Mouse (Mus musculus) heart, postnatal 0 days (tissue): Measurements from ENCODE around the gene 4933412E24Rik. TPM values are rescaled to one million over a fixed set of nuclear protein-coding genes. Genes with fewer than 3 reads are reported as not detected.

ENCODE experiments used
- ATAC-seq: fragments of 200-750 bp; cut with Nextera tagmentation; 2 replicates; pipeline ENCODE4 v1.8.0; 2017; ENCODE audit warnings: low read depth, moderate number of reproducible peaks, moderate library complexity; ENCODE audit not compliant: insufficient read depth
- DNase-seq: peaks from one replicate; pipeline ENCODE4 v3.0.0-alpha.2; 2016; ENCODE audit warnings: low spot score
- H3K27ac ChIP-seq: fragments of 300-500 bp; sonication (generic); 2 replicates; pipeline ENCODE4 v1.5.1; 2014; ENCODE audit warnings: low read depth, mild to moderate bottlenecking
- H3K27me3 ChIP-seq: fragments of 300-500 bp; sonication (generic); 2 replicates; pipeline ENCODE4 v1.6.1; 2014; ENCODE audit warnings: low read length, mixed read lengths; ENCODE audit not compliant: control insufficient read depth, insufficient read depth
- H3K36me3 ChIP-seq: fragments of 300-500 bp; sonication (generic); replicated peaks from 2 replicates; pipeline ENCODE4 v1.6.1; 2014; ENCODE audit warnings: low read length, mixed read lengths; ENCODE audit not compliant: control insufficient read depth, insufficient read depth
- H3K4me1 ChIP-seq: fragments of 300-500 bp; sonication (generic); 2 replicates; pipeline ENCODE4 v1.6.1; 2014; ENCODE audit warnings: antibody characterized with exemption; ENCODE audit not compliant: control insufficient read depth, insufficient read depth
- H3K4me2 ChIP-seq: fragments of 300-500 bp; sonication (generic); 2 replicates; pipeline ENCODE4 v1.6.1; 2014; ENCODE audit warnings: low read depth, mild to moderate bottlenecking, low read length, moderate library complexity
- H3K4me3 ChIP-seq: fragments of 300-500 bp; sonication (generic); 2 replicates; pipeline ENCODE4 v1.5.1; 2014; ENCODE audit warnings: low read depth, low read length
- H3K9ac ChIP-seq: fragments of 300-500 bp; sonication (generic); replicated peaks from 2 replicates; pipeline ENCODE4 v1.6.1; 2014; ENCODE audit warnings: low read depth, low read length, mixed read lengths
- H3K9me3 ChIP-seq: fragments of 300-500 bp; sonication (generic); replicated peaks from 2 replicates; pipeline ENCODE4 v1.6.1; 2016; ENCODE audit warnings: low read length; ENCODE audit not compliant: control insufficient read depth
- CTCF ChIP-seq: IDR thresholded peaks from 2 replicates; pipeline ENCODE4 v1.5.1; 2016; ENCODE audit warnings: antibody characterized with exemption, control low read depth, low read depth
- EP300 ChIP-seq: IDR thresholded peaks from 2 replicates; pipeline ENCODE4 v1.6.1; 2016; ENCODE audit warnings: antibody characterized with exemption, low read depth
- WGBS: fragments of 180-500 bp; shearing (Covaris S2); extraction: QIAGEN DNeasy Blood & Tissue Kit; methylation state at CpG from one replicate; pipeline ENCODE4 v1.1.7; 2014; 5-methylcytosine and 5-hydroxymethylcytosine counted together
- polyA plus RNA-seq: library from polyadenylated mRNA; unstranded; fragments of >200 nt; fragmentation: Nextera tagmentation; extraction: Ambion mirVana; gene quantifications from 2 replicates; pipeline ENCODE4 v1.2.1, GENCODE M21; 2015
- total RNA-seq: library from RNA; depleted of rRNA; stranded (reverse); fragments of >200 nt; gene quantifications from 2 replicates; pipeline ENCODE4 v1.2.3, GENCODE M21; 2014; ENCODE audit warnings: low replicate concordance; rRNA removed

The 4933412E24Rik gene
- not detected in 2 replicates for total RNA-seq
- polyA plus RNA-seq, result not detected in 2 replicates

DNA sequence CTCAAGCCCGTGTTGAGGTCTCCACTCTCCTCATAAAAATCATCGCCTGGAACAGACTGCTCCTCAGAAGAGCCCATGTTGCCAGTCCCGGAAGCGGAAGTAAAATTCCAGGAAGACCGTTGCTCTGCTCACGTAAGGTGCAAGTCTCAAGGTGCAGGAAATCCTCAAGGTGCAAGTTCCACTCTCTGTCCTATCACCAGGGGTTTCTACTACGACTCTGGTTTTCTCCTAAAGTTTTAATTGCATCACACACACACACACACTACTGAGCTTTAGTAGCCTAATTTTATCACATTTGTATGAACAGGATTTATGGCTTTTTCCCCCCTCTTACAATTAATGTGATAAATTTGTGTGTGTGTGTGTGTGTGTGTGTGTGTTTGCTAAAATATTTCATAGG, at the start of gene 4933412E24Rik:
Gene 4933412E24Rik, minus strand, starts transcription at position 101 of the 400 bp plus-strand sequence.
- 88% methylated on average over 7 of the region's 7 CpGs for WGBS
- ATAC-seq, result no peak

DNA sequence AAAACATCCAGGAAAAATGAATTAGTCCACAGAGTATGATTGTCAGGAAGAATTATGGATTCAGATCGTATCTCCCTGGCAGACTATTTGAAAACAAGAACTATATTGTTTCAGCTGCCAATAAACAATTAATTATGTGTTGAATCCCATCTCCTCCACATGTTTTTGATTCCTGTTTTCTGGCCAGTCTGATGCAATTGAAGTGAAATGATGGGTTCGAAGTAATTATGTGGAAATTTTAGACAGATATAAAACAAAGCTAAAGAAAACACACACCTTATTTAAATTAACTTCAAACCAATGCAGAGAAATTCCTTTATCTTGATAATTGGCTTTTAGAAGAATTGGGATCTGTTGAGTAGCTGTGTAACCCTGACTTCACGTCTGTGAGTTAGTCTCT, 14.3 kb upstream of the 4933412E24Rik start:
- TF ChIP-seq EP300 (no peak), CTCF (no peak)
- H3K36me3 ChIP-seq, result no peaks in the 10 kb centered on the region
- no peak overlapping the region for H3K4me2 ChIP-seq
- H3K4me1 ChIP-seq, result no peaks in the 10 kb centered on the region
- no peak overlapping the region for H3K9ac ChIP-seq
- no peak overlapping the region for H3K4me3 ChIP-seq
- no peaks in the 10 kb centered on the region for H3K27me3 ChIP-seq
- no peaks in the 10 kb centered on the region for H3K9me3 ChIP-seq
- 68% methylated on average over 3 of the region's 3 CpGs for whole genome bisulfite sequencing
- DNase-seq, result no peak
- ATAC-seq, result no peak
- no peak overlapping the region for H3K27ac ChIP-seq

More for the DNA sequence above, at the start of gene 4933412E24Rik:
- no peak for DNase-seq
- Histone ChIP-seq H3K36me3 (no peaks in the 10 kb centered on the region), H3K9me3 (no peaks in the 10 kb centered on the region), H3K27ac (no peak within 1 kb of the TSS), H3K4me1 (no peaks in the 10 kb centered on the region), H3K4me3 (no peak within 1 kb of the TSS), H3K4me2 (no peak within 1 kb of the TSS), H3K9ac (no peak within 1 kb of the TSS), H3K27me3 (no peaks in the 10 kb centered on the region)
- no peak for TF ChIP-seq EP300
- no peak for TF ChIP-seq CTCF

DNA sequence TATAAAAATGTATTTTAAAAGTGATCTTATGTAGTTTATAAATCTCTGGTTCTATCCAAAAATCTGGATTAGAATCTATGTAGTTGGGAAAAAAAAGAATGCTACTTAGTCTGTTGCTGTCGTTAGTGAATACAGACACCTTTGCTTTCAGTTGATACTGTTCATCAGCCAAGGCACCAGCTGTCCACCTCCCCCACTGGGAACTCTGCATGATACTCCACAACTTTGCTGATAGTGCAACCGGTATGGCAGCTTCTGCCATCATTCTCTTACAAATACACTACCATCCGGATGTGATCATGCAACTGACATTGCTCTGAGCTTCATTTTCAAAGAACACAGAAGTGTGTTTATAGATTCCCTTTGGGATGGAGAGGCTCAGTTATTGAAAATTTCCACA, 4.8 kb upstream of the 4933412E24Rik start:
- Histone ChIP-seq H3K9me3 (no peaks in the 10 kb centered on the region), H3K4me2 (no peak overlapping the region), H3K4me3 (no peak overlapping the region), H3K27ac (no peak overlapping the region), H3K4me1 (no peaks in the 10 kb centered on the region), H3K36me3 (no peaks in the 10 kb centered on the region), H3K27me3 (no peaks in the 10 kb centered on the region), H3K9ac (no peak overlapping the region)
- DNase-seq (no peak), ATAC-seq (no peak)
- TF ChIP-seq EP300, result no peak
- no peak for TF ChIP-seq CTCF
- WGBS, result 27% methylated on average over 3 of the region's 3 CpGs

DNA sequence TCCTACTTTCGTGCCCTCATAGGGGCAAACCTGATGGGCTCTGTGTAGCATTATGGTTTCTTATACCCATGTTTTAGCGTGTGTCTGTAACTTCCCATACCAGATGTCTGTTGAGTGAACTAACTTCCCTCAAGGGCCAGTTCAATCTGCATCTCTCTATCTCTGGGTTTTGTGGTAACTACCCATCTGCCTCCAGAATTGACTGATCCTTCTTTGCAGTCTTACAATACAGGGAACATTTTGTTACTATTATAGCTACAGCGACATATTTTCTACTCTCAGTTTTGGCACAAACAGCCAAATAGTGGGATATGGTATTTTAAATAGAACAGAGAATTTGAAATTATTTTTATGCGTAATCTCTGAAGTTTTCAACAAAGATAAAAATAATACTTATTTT, 6.2 kb downstream of the 4933412E24Rik start:
- H3K4me1 ChIP-seq, result no peaks in the 10 kb centered on the region
- TF ChIP-seq EP300 (no peak), CTCF (no peak)
- no peaks in the 10 kb centered on the region for H3K9me3 ChIP-seq
- H3K36me3 ChIP-seq, result no peaks in the 10 kb centered on the region
- ATAC-seq (no peak), DNase-seq (no peak)
- WGBS, result 85% methylated on average over 4 of the region's 4 CpGs
- H3K9ac ChIP-seq, result no peak overlapping the region
- no peak overlapping the region for H3K4me2 ChIP-seq
- no peak overlapping the region for H3K27ac ChIP-seq
- H3K27me3 ChIP-seq, result no peaks in the 10 kb centered on the region
- H3K4me3 ChIP-seq, result no peak overlapping the region

DNA sequence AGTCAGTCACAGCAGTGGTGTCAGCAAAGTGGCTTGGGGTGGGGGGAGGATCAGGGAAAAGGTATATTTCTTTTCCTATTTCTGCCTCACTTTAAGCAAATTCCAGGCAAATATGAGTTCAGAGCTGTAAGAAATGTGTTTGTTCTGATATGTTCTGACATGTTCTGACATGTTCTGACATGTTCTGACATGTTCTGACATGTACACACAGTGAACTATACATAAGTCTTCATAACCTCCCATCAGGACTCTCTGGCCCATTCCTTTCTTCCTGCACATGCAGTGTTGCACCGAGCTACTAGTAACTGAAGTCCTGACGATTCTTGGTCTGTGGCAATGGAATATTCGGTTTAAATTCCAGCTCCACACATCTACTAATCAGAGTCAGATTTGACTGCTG, 6.8 kb downstream of the 4933412E24Rik start:
- Histone ChIP-seq H3K4me3 (no peak overlapping the region), H3K27me3 (no peaks in the 10 kb centered on the region), H3K4me1 (no peaks in the 10 kb centered on the region), H3K36me3 (no peaks in the 10 kb centered on the region), H3K9me3 (no peaks in the 10 kb centered on the region), H3K27ac (no peak overlapping the region), H3K9ac (no peak overlapping the region), H3K4me2 (no peak overlapping the region)
- WGBS, result 71% methylated on average over 3 of the region's 3 CpGs
- ATAC-seq (no peak), DNase-seq (no peak)
- TF ChIP-seq EP300, result no peak
- no peak for TF ChIP-seq CTCF

DNA sequence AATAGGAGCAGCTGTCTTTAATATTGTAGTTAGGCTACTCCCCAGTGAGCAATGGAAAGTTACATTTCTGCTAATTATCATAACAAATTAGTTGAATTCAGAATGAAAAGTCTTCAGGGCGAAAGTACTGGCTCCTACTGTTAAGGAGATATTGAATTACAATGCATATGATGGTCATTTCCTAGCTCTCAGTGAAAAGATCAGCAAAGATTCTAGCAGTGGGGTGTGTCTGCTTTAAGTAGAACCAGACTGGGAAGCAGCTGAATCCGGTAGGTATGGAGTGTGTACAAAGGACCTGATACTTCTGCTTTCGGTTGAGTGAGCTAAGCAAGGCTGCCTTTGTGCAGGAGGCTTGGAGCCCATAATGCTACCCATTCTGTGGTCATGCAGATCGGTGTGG, 32.6 kb downstream of the 4933412E24Rik start:
- ATAC-seq (no peak), DNase-seq (no peak)
- H3K9ac ChIP-seq, result no peak overlapping the region
- H3K27ac ChIP-seq, result no peak overlapping the region
- H3K4me2 ChIP-seq, result no peak overlapping the region
- 68% methylated on average over 4 of the region's 4 CpGs for WGBS
- H3K4me1 ChIP-seq, result no peaks in the 10 kb centered on the region
- H3K9me3 ChIP-seq, result no peaks in the 10 kb centered on the region
- H3K36me3 ChIP-seq, result no peaks in the 10 kb centered on the region
- TF ChIP-seq CTCF, result no peak
- TF ChIP-seq EP300, result no peak
- H3K27me3 ChIP-seq, result no peaks in the 10 kb centered on the region
- no peak overlapping the region for H3K4me3 ChIP-seq
